Mouse (Mus musculus) midbrain, embryonic 15.5 days (tissue): ENCODE results near the gene Tex261. TPM values are rescaled to one million over a fixed set of nuclear protein-coding genes. Genes with fewer than 3 reads are reported as not detected.

Experiments
- polyA plus RNA-seq: library from polyadenylated mRNA; unstranded; fragments of >200 nt; fragmentation: Nextera tagmentation; extraction: Ambion mirVana; gene quantifications from 2 replicates; pipeline ENCODE4 v1.2.1, GENCODE M21; 2015

The Tex261 gene
- polyA plus RNA-seq, 1 experiment from 2014 or later = 71.0 TPM

Other genes with a start within 250 kb of the Tex261 start
- gene Actg2, start 239.5 kb downstream of the Tex261 start, polyA plus RNA-seq = 2.2 and 2.6 TPM in 2 replicates
- gene Stambp, start 203.1 kb downstream of the Tex261 start, polyA plus RNA-seq = 63.4 and 66.5 TPM in 2 replicates
- gene Clec4f, start 119.6 kb downstream of the Tex261 start, polyA plus RNA-seq = not detected in 2 replicates
- not detected in 2 replicates for gene Cd207, start 98.0 kb downstream of the Tex261 start, polyA plus RNA-seq
- 0.18 and 0.23 TPM in 2 replicates for gene Vax2, start 64.5 kb downstream of the Tex261 start, polyA plus RNA-seq
- gene Atp6v1b1, start 32.8 kb downstream of the Tex261 start, polyA plus RNA-seq = not detected in 2 replicates
- gene Ankrd53, start 13.2 kb downstream of the Tex261 start, polyA plus RNA-seq = 0.22 and 0.36 TPM in 2 replicates
- gene Nagk, start 19.2 kb upstream of the Tex261 start, polyA plus RNA-seq = 120 TPM in 2 replicates
- gene Paip2b, start 55.9 kb upstream of the Tex261 start, polyA plus RNA-seq = 26.3 and 28.4 TPM in 2 replicates
- 70.5 and 76.5 TPM in 2 replicates for gene Zfp638, start 91.3 kb upstream of the Tex261 start, polyA plus RNA-seq
- gene Dysf, start 232.8 kb upstream of the Tex261 start, polyA plus RNA-seq = 1.6 and 2.6 TPM in 2 replicates